Mouse (Mus musculus): ENCODE results near the gene Adamts12. TPM values are rescaled to one million over a fixed set of nuclear protein-coding genes. Genes with fewer than 3 reads are reported as not detected.

Gene Adamts12
- polyA plus RNA-seq, 1 experiment from 2014 or later, result 1.9 TPM

DNA sequence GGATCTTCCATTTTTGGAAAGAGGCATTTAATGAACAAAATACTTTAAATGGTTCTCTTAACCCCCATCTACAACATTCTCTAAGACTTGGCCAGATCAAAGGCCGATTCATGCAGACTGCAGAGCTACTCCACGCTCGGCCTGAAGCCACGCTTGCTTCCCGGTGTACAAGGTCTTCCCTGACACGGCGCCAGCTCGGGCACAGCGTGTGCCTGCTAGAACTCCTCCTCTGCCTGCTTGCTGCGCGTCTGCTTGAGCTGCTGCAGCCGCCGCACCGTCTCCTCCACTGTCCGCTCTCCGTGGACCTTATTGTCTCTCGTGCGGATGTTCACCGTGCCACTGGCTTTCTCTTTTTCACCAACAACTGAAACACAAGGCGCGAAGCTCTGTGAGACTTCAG lies 319.2 kb downstream of the Adamts12 start:
- no peaks in the 10 kb centered on the region for H3K9me3 ChIP-seq (replicated peaks; ENCODE audit: control insufficient read depth, low read length)
- ATAC-seq (replicated peaks; ENCODE audit: extremely low read depth, insufficient read depth, low FRiP score), result no peak
- H3K4me2 ChIP-seq (ENCODE audit: low read depth, low read length), result no peak overlapping the region
- H3K9ac ChIP-seq (ENCODE audit: low read length), result no peak overlapping the region
- WGBS, result 95% methylated on average over 21 of the region's 21 CpGs
- H3K27ac ChIP-seq (ENCODE audit: low read length), result no peak overlapping the region
- no peak overlapping the region for H3K4me3 ChIP-seq (ENCODE audit: low read length)
- H3K4me1 ChIP-seq (ENCODE audit: control insufficient read depth, insufficient read depth, low read length), result no peaks in the 10 kb centered on the region
- H3K36me3 ChIP-seq (ENCODE audit: control insufficient read depth, insufficient read depth), result peaks cover 53% of the 10 kb centered on the region
- no peaks in the 10 kb centered on the region for H3K27me3 ChIP-seq (ENCODE audit: control insufficient read depth, insufficient read depth, low read length)

DNA sequence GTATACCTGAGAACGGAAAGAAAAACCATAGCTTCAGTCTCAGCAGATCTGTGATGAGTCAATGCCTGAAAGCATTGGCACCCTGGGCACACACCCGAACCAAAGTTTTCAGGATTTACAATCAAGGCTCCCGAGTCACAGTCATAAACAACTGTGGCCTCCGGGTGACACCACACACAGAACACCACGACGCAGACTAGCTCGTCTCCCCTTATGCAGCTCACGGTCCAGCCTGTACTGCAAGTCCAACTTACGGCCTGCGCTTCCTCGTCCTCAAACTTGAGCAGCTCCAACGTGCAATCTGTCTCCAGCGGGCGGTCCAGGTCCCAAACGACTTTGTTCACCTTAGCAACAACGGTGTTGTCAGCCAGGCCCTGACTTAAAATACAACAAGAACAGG lies 328.3 kb downstream of the Adamts12 start:
- Histone ChIP-seq H3K36me3 (ENCODE audit: control insufficient read depth, insufficient read depth) (peaks cover 50% of the 10 kb centered on the region), H3K4me1 (ENCODE audit: control insufficient read depth, insufficient read depth, low read length) (peaks cover 2% of the 10 kb centered on the region; the same call in 1 of the 2 replicates), H3K27me3 (ENCODE audit: control insufficient read depth, insufficient read depth, low read length) (no peaks in the 10 kb centered on the region), H3K9ac (ENCODE audit: low read length) (no peak overlapping the region), H3K4me3 (ENCODE audit: low read length) (no peak overlapping the region), H3K9me3 (replicated peaks; ENCODE audit: control insufficient read depth, low read length) (no peaks in the 10 kb centered on the region), H3K27ac (ENCODE audit: low read length) (no peak overlapping the region), H3K4me2 (ENCODE audit: low read depth, low read length) (no peak overlapping the region)
- no peak for ATAC-seq (replicated peaks; ENCODE audit: extremely low read depth, insufficient read depth, low FRiP score)
- WGBS, result 95% methylated on average over 16 of the region's 16 CpGs

- Histone ChIP-seq H3K4me2 (ENCODE audit: low read depth, low read length) (no peak overlapping the region), H3K36me3 (ENCODE audit: control insufficient read depth, insufficient read depth) (peaks cover 23% of the 10 kb centered on the region), H3K4me3 (ENCODE audit: low read length) (no peak overlapping the region), H3K9me3 (replicated peaks; ENCODE audit: control insufficient read depth, low read length) (no peaks in the 10 kb centered on the region), H3K4me1 (ENCODE audit: control insufficient read depth, insufficient read depth, low read length) (peaks cover 10% of the 10 kb centered on the region), H3K9ac (ENCODE audit: low read length) (no peak overlapping the region), H3K27me3 (ENCODE audit: control insufficient read depth, insufficient read depth, low read length) (no peaks in the 10 kb centered on the region), H3K27ac (ENCODE audit: low read length) (no peak overlapping the region)
- ATAC-seq (replicated peaks; ENCODE audit: extremely low read depth, insufficient read depth, low FRiP score), result no peak
- WGBS, result 90% methylated on average over 6 of the region's 6 CpGs
Observed at GRCm38 (mm10) chr15:11396421-11396820, 331.8 kb downstream of the Adamts12 start.

Other genes with a start within 250 kb of the Adamts12 start
- gene C1qtnf3, start 112.5 kb upstream of the Adamts12 start, polyA plus RNA-seq (2015; fragmentation: Nextera tagmentation; extraction: Ambion mirVana), result 1.4 and 3.2 TPM in 2 replicates
- 15.4 and 22.9 TPM in 2 replicates for gene Amacr, start 83.0 kb upstream of the Adamts12 start, polyA plus RNA-seq (2015; fragmentation: Nextera tagmentation; extraction: Ambion mirVana)
- 0.05 TPM in 1 of 2 replicates, not detected in the other for gene Slc45a2, start 64.1 kb upstream of the Adamts12 start, polyA plus RNA-seq (2015; fragmentation: Nextera tagmentation; extraction: Ambion mirVana)
- gene Rxfp3, start 26.8 kb upstream of the Adamts12 start, polyA plus RNA-seq (2015; fragmentation: Nextera tagmentation; extraction: Ambion mirVana), result 0.05 TPM in 2 replicates

Measured in heart, embryonic 16.5 days (tissue).